Mouse (Mus musculus): ENCODE measurements around the gene Rab31.

DNA sequence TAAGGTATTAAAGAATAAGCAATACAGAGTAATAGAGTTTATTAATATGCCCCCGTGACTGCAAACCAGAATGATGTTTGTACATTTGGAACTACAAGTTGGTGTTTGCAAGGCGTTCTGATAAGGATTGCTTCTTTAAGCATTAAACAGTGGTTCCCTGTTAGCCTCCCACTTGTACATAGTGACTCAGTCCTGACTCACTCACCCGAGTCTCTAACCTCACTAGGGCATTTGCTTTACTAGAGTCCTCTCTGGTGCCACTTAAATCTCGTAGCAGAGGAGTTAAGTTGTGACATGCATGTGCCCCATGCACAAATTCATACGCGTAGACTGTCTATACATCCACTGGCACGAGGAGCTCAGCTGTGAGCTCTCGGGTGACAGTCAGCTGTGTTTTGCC lies 41.2 kb upstream of the Rab31 start:
- TF ChIP-seq POLR2A (IDR thresholded peaks at IDR 0.05; ENCODE audit: control insufficient read depth, low read depth, low read length): no peak
- no peak for TF ChIP-seq CTCF (IDR thresholded peaks at IDR 0.05; ENCODE audit: control insufficient read depth, insufficient read depth, insufficient replicate concordance, low read depth, low read length)
